Mouse (Mus musculus): ENCODE measurements at regions not wholly inside any gene's neighbourhood (a gene's known extent, or its start where the extent isn't known, plus 50 kb on each side); places are given as distances from the start of the nearest gene placed in this dataset.

GRCm38 (mm10) chr1:76258217-76258616 lies 712.2 kb downstream of the Slc4a3 start:
- CTCF ChIA-PET: no interaction called here
- POLR2A ChIA-PET: no interaction called here

DNA sequence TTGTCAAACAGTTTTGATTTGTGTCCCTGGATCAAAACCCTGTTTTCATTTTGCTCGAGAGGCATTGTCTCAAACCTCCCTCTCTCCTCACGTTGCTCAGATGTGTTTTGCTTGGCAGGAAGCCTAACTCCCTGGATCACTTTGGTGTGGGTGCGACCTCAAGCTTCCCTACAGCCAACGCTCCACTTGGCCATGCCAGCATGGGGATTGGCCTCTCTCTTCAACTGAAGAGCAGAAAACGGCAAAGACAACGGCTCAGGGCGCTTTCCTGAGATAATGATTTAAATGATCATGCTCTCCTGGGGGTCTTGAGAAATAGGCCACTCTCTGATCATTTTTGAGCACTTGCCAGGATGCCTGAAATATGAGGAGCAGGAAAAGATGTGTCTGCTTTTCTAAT lies 730.1 kb downstream of the Slc4a3 start:
- ChIA-PET POLR2A (interaction anchor here in 1 of 4 experiments (0.7 kb wide), 1 partner anchor 604 kb away, joined by 4 read pairs; no protein-coding TSS in a partner anchor), CTCF (no interaction called here)

GRCm38 (mm10) chr1:76276624-76277023 lies 730.6 kb downstream of the Slc4a3 start:
- ChIA-PET POLR2A (interaction anchor here in 1 of 4 experiments (0.7 kb wide), 1 partner anchor 604 kb away, joined by 4 read pairs; no protein-coding TSS in a partner anchor), CTCF (no interaction called here)

DNA sequence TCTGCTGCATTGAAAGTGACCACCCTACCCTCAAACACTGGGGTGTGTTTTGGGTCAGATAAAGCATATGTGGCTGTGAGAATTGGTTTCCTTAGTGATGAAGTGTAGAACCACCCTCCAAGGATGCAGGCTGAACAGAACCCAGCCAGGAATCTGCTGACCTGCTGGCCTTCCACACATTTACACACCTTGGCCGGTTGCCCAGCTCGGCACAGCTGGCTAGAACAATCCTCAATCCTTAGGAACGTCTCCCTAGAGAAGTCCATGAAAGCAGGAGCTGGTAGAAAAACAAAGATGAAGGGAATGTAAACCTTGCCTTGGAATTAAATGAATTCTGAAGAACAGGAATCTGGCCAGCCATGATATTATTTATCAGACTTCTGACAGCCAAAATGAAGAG lies 737.3 kb downstream of the Slc4a3 start:
- ChIA-PET CTCF (no interaction called here), POLR2A (no interaction called here)

- POLR2A ChIA-PET: no interaction called here
- CTCF ChIA-PET: interaction anchor here in 2 of 4 experiments (0.6 to 0.7 kb wide), 2 partner anchors 200 to 1237 kb away, joined by 3 read pairs; no protein-coding TSS in a partner anchor
These were observed 777.0 kb downstream of the Slc4a3 start for GRCm38 (mm10) chr1:76322943-76323559.

DNA sequence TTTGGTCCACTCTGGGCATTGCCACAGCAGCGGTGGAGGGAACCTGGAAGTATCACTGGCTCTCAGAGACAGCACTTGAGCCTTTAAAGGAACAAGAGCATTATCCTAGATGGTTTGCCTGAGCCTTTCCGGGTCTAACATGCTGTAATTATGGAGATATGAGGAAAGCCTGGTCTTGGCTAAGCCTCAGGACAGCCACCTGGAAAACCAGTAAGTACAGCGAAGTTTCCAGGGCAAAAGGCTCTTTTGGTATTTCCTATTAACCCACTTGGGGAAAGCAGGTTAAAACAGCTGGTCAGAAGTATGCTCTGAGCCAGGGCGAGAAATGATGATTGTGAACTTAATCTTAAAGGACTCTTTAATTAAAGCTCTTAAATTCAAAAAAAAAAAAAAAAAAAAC lies 777.5 kb downstream of the Slc4a3 start:
- POLR2A ChIA-PET: no interaction called here
- CTCF ChIA-PET: interaction anchor here in 2 of 4 experiments (0.6 to 0.7 kb wide), 2 partner anchors 199 to 1237 kb away, joined by 3 read pairs; no protein-coding TSS in a partner anchor

DNA sequence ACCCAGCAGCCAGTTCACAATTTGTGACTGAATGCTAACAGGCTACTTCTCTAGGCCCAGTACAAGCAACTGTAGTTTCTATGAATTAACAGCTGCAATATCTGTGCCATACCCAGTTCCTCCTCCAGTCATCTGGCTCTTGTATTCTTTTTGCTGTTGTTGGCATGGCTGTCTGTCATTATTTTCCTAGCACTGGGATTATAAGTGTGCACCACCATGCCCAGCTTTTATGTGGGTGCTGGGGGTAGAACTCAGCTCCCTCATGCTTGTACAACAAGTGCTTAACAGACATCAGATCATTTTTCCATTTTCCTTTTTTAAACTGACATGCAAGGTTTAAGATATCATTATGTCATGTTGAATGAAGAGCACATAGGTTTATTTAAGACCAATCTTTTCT lies 789.9 kb downstream of the Slc4a3 start:
- ChIA-PET CTCF (no interaction called here), POLR2A (no interaction called here)

DNA sequence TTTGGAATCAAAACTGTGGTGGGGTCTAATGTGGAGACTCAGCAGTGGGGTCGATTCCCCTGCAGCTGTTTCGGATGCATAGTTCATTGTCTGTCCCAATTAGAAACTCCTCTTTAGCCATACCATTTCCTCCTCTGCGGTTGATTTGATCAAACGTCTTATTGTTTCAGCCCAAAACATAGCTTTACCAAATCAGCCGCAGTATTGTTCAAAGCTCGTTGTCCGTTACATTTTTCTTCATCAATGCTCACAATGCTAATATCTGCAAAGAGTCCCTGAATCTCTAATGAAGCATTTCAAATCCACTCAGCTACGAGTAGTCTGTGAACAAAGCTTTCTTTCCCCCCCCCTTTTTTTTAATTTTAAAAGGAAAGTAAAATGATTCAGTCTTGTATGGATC lies 816.0 kb downstream of the Slc4a3 start:
- ChIA-PET CTCF (no interaction called here), POLR2A (interaction anchor here in 1 of 4 experiments (0.6 kb wide), 1 partner anchor 21 kb away, joined by 7 read pairs; no protein-coding TSS in a partner anchor)

DNA sequence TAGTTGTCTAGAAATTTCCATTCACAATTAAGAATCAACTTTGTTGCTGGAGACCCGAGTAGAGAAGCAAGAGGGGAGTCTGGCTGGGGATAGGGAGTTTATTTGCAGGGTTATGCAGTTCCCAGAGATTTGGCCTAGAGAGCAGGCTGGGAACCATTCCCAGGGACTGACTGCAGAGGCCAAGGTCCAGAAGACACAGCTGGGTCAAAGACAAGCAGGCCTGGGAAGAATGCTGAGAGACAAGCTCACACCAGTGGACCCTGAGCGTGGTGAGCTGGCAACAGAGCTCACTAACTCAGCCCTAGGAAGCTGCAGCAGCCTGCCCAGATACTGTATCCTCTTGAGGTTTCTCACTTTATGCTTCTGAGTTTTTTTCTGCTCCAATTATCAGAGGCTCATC lies 827.9 kb downstream of the Slc4a3 start:
- POLR2A ChIA-PET: no interaction called here
- CTCF ChIA-PET: no interaction called here

- CTCF ChIA-PET: no interaction called here
- POLR2A ChIA-PET: no interaction called here
These were observed 832.1 kb downstream of the Slc4a3 start for GRCm38 (mm10) chr1:76378154-76378553.

DNA sequence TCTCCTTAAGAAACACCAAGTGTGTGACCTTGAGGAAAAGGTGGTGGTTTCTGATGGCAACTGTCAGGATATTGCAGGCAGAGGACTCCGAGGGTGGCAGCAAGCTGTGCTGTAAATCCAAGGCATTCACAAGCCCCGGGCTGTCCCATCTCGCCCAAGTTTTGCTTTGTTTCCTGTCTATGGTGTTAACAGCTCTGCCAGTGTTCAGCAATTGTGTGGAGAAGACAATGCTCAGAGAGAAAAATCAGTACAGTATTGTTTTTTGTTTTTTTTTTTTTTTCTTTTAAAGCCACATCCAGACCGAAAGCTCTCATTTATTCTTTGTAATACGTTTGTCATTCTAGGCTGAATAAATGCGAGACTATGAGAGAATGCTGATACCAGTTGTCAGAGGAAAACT lies 846.5 kb downstream of the Slc4a3 start:
- CTCF ChIA-PET: interaction anchor here in 1 of 4 experiments (0.7 kb wide), 1 partner anchor 181 kb away, joined by 3 read pairs; no protein-coding TSS in a partner anchor
- POLR2A ChIA-PET: interaction anchor here in 3 of 4 experiments (0.7 kb wide), 3 partner anchors 73 to 317 kb away, joined by 3 to 4 read pairs (median 4); no protein-coding TSS in a partner anchor

GRCm38 (mm10) chr1:76394038-76394437 lies 848.0 kb downstream of the Slc4a3 start:
- ChIA-PET CTCF (no interaction called here), POLR2A (no interaction called here)

DNA sequence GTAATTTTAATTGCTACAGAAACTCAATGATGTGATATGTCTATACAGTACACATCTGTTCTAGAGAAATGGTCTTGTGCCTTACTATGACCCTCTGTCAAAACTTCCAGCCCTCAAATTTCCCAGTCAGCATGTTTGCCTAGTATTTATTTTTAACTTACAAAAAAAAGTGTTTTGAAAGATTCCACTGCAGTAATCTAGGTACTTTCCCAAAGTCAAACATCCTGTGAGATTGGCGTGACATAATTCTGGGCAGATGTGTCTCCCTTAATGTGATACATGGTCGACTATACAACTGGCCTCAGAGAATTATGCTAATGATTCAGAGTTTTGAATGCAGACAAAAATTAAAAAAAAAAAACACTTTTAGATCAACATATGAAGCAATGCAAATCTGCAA lies 856.8 kb downstream of the Slc4a3 start:
- POLR2A ChIA-PET: no interaction called here
- CTCF ChIA-PET: no interaction called here

DNA sequence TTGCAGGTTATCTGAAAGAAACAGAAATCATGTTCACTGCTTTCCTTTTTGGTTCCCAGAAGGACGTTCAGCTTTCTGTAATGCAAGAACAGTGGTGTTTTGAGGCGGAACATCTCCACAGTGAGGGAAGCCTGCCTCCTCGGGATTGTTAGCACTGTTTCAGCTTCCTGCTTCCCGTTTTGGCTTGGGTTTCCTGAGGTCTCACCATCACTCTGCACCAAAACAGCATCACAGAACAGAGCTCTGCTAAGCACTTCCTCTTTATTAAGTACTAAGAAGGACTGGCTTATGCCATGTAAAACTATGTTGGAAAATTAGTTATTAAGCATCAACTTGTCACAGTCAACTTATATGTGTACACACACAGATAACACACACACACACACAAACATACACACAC lies 857.9 kb downstream of the Slc4a3 start:
- ChIA-PET CTCF (interaction anchor here in 1 of 4 experiments (0.6 kb wide), 1 partner anchor 1061 kb away, joined by 5 read pairs; no protein-coding TSS in a partner anchor), POLR2A (no interaction called here)

- POLR2A ChIA-PET: no interaction called here
- CTCF ChIA-PET: no interaction called here
These were observed 864.7 kb downstream of the Slc4a3 start for GRCm38 (mm10) chr1:76410813-76411212.

DNA sequence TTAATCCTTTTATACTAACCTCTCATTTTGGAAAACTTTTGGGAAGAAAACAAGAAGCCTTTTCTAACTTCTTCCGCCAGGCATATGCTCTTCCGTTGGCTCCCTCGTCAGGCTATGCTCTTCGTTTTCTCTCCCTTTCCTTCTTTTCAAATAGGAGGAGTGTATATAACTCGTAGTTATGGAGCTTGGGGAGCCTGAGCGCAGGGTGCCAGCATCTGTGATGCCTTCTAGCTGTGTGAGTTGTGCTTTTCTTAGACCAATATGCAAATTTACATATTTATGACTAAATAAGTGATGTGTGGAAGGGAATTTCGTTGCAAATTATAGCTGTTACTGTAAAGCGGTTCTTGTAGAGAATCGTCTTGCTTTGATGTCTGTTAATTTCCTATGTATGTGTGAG lies 874.5 kb downstream of the Slc4a3 start:
- ChIA-PET POLR2A (no interaction called here), CTCF (interaction anchor here in 1 of 4 experiments (0.6 kb wide), 1 partner anchor 11 kb away, joined by 3 read pairs; no protein-coding TSS in a partner anchor)

GRCm38 (mm10) chr1:76427439-76427838 lies 881.4 kb downstream of the Slc4a3 start:
- POLR2A ChIA-PET: no interaction called here
- CTCF ChIA-PET: no interaction called here

DNA sequence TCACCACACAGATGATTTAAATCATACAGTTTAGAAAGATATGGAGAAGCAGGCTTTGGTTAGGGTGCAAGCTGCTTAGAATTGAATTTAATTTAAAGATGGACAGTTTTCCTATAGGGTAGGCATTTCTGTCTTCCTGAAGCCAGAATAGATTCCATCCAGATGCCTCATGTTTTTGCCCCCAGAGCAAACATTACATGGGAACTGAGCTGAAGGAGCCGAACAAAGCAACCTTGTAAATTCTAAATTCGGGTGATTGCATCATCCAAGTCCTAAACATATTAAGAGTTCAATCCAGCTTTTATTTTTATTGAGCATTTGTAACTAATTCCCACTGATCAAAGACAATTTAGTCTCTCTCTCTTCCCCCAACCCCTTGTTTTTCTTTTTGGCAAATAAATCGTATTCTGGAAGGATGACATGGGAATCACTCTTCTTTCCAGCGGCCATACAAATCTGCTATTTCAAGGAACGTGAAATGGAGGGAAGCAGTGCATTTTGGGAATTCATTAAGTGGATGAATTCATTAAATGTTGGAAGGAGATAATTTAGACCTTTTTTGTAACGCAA lies 884.1 kb downstream of the Slc4a3 start:
- CTCF ChIA-PET: no interaction called here
- POLR2A ChIA-PET: no interaction called here

DNA sequence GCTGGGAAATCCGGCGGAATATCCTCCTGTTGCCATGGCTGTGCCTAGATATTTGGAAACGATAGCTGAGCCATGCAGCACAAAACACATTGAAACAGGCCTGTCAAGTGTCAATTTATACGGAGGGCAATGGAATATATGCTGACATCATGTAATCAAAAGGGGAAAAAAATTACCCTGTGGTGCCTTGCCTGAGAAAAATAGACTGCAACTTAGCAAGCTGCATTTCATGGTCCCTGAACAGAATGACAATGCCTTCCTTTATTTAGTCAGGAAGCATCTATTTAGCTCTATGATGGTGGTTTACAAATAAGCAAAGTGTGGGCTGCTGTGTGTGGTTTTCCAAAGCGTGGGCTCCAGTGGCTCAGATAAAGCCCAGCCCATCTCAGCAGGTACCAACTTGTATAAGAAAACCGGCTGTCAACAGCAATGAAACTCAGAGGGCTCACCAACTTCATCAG lies 887.4 kb downstream of the Slc4a3 start:
- ChIA-PET POLR2A (no interaction called here), CTCF (no interaction called here)

DNA sequence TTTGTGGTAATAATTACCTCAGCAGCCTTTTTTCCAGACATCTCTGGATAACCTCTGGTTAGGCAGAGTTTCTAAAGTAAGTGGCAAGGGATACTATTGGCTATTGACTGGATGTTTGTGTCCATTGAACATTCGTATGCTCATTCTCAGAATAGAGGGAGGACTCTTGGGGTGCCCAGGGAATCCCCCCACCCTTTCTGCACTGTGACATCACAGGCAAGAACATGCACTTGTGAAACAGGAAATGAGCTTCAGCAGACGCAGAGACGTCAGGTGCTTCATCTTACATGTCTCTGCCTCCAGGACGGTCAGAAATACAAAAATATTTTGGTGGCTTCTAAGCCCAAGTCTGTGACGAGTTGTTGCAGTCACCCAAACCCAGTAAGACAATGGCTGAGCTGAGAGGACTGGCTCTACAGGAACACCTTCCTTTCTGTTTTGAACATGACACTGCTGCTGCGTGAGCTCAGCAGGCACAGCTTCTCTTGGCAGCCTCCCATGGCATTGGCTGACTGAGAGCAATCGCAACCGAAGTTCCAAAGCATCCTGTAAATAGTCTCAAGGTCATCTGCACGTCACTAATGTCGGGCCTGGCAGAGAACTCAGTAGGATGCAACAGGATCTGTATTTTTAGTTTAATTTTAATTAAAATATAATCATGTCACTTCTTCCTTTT lies 904.6 kb downstream of the Slc4a3 start:
- ChIA-PET POLR2A (no interaction called here), CTCF (no interaction called here)

DNA sequence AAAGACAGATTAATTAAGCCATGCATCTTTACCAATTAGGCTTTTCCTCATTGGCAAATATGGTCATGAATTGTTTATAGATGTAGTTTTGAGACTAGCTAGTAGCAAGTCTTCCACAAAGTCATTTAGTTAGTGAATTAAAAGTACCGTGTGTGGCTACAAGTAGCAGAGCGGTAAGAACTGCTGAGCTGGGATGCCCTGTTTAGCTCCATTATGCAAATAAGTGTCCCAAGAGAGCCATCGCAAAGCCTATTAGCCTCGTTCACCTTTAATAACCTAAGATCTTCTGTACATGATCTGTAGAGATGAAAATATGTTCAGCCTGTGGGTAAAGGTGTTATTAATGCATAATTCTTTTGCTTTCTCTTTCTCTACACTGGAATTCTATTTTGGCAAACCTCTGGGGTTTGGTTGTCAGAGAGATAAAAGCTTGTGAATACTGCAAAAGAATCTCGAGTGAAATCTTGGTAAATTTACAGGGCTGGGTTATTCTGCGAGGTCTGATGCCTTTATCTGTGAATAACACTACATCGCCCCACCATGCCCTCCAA lies 907.2 kb downstream of the Slc4a3 start:
- CTCF ChIA-PET: no interaction called here
- POLR2A ChIA-PET: no interaction called here

Measured in embryonic stem cell, embryonic (primary cell).